Mouse (Mus musculus) cerebellum, adult 2 months (tissue): Measurements from ENCODE around the gene Efcab6.

ENCODE experiments used
- CTCF ChIP-seq: fragments of 200-500 bp; IDR thresholded peaks from 2 replicates; pipeline ENCODE4 v1.5.1; 2011; ENCODE audit warnings: low read depth, mild to moderate bottlenecking, control low read depth, low read length, moderate library complexity, borderline replicate concordance; ENCODE audit not compliant: insufficient read depth
- POLR2A ChIP-seq: fragments of 200-500 bp; IDR thresholded peaks from 2 replicates; pipeline ENCODE4 v1.6.1; 2011; ENCODE audit warnings: low read length, control low read depth, borderline replicate concordance; ENCODE audit not compliant: insufficient read depth

DNA sequence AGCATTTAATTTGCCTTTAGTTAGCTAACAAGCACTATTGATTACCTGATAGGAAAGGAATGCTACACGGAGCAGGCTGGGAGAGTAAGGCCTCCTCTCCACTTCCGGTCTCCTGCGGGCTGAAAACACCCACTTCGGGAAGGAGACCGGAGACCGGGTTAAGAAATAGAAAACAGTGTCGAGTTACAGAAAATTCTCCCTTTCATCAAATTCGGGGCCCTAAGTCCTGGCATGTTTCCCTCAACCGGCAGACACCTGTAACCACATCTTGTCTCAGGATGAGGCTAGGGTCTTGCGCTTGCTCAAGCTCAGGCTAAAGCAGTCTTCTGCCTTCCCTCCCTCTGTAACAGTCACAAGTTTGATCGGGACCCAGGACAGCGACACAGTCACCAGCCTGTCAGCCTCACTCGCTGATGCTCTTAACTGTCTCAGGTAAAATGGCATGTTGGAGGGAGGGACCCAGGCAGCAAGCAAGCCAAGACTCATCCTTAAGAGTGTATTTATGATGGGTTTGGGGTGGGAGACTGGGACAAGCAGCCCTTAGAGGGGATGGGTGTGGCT, 5.0 kb upstream of the Efcab6 start:
- TF ChIP-seq POLR2A (no peak), CTCF (no peak)
